Mouse (Mus musculus): ENCODE results near the gene Gm11634.
"Not testable (repeated sequence)": the region's sequence is repeated elsewhere in the genome, so short reads cannot be mapped to it uniquely, and the experiment has no call there.

Gm11634 gene

GRCm38 (mm10) chr11:101616948-101617767 lies 18.1 kb upstream of the Gm11634 start:
- no peak for DNase-seq (ENCODE audit: low read depth)

GRCm38 (mm10) chr11:101616104-101616503 lies 17.0 kb upstream of the Gm11634 start:
- DNase-seq (ENCODE audit: low read depth): no peak

DNA sequence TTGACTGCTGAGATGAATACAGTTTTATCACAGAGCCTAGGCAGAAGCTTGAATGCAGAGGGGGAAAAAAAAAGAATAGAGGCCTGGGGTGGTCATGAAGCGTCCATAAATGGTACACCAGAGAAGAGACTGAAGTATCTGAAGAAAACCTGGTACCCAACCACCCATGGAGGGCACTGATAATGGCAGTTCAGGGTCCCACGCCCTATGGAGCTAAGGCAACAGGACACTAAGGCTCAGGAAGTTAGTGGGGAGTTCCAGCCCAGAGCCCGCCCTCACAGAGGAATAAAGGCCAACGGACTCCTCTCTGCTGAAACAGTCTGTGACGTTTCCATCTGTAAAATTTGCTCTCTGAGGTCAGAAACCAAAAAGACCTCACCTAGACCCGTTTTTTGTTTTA lies 16.3 kb upstream of the Gm11634 start:
- no peak for DNase-seq (ENCODE audit: low read depth)

- DNase-seq (ENCODE audit: low read depth): no peak
These were observed 15.1 kb upstream of the Gm11634 start for GRCm38 (mm10) chr11:101614116-101614515.

DNA sequence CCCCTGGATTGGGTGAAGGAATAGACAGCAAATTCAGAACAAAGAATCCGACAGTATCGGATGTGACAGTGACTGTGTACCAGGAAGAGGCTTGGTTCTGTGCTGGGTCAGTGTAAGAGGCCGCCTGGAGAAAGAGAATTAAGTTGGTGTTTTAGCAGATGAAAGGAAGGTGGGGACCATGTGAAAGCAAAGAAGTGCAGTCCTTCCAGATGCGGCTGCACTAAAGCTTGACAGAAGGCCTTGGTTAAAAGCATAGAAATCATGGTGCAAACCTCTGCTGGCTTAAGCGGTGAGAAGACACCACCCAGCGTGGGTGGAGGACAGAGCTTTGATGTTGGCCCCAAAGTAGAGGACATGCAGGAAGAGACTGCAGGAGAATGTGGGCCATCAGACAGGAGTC lies 14.5 kb upstream of the Gm11634 start:
- DNase-seq (ENCODE audit: low read depth): no peak

- DNase-seq (ENCODE audit: low read depth): no peak
These were observed 11.4 kb upstream of the Gm11634 start for GRCm38 (mm10) chr11:101610445-101610844.

DNA sequence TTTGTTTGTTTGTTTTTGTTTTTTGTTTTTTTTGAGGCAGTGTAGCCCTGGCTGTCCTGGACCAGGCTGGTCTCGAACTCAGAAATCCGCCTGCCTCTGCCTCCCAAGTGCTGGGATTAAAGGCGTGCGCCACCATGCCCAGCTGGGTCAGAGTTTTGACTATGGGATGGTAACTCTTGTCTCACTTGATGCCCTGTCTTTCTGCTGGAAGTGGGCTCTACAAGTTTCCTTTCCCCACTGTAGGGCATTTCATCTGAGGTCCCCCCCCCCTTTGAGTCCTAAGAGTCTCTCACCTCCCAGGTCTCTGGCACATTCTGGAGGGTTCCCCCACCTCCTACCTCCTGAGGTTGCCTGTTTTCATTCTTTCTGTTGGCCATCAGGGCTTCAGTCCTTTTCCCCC lies 8.1 kb upstream of the Gm11634 start:
- not testable (repeated sequence) for DNase-seq (ENCODE audit: low read depth)

DNA sequence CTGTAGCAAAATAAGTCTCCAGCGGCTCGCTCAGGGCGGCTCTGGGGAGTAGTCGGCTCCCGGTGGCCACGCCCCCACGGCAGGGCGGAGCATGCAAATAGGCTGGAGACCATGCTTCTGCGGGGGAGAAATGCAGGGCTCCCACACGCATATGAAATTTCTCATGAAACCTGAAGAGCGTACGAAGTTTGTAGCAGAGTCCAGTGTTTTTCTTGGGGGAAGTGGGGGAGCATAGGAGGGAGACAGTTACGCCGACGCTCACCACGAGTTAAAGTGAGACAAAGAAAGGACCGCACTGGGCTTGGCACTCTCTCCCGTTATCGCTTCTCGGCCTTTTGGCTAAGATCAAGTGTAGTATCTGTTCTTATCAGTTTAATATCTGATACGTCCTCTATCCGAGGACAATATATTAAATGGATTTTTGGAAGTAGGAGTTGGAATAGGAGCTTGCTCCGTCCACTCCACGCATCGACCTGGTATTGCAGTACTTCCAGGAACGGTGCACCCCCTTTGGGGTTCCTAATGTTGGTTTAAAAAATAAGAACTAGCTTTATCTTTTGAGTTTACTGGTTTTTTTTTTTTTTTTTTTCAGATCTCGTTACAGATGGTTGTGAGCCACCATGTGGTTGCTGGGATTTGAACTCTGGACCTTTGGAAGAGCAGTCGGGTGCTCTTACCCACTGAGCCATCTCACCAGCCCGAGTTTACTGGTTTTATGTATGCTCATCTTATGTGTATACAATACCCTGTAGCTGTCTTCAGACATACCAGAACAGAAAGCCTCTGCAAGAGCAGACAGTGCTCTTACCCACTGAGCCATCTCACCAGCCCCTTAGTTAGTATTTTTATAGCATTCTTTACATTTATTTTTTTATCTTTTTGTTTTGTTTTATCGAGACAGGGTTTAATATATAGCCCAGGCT lies 5.7 kb upstream of the Gm11634 start:
- DNase-seq (ENCODE audit: low read depth): peak; percentile 93

GRCm38 (mm10) chr11:101604116-101604515 lies 5.1 kb upstream of the Gm11634 start:
- no peak for DNase-seq (ENCODE audit: low read depth)

GRCm38 (mm10) chr11:101602491-101602890 lies 3.4 kb upstream of the Gm11634 start:
- DNase-seq (ENCODE audit: low read depth): peak; percentile 77

GRCm38 (mm10) chr11:101589989-101590624 lies 8.9 kb downstream of the Gm11634 start:
- DNase-seq (ENCODE audit: low read depth): no peak

DNA sequence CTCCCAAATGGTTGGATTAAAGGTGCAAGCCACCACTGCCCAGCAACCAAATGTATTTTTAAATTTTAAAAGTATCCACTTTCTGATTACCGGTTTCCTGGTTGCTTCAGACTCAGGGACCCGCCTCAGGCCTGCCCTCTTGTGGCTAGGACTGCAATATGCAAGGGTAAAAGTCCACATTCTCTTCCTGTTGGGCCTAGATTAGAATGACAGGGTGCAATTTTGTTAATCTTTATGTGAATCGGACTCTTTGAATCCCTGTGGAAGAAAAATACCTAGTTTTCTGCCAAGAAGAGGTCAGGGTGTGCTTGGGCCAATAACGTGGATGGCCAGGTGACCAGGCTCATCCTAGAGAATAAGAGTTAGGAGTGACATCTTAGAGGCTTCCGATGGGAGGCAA lies 9.6 kb downstream of the Gm11634 start:
- DNase-seq (ENCODE audit: low read depth): peak; percentile 81

- DNase-seq (ENCODE audit: low read depth): no peak
These were observed 10.2 kb downstream of the Gm11634 start for GRCm38 (mm10) chr11:101588868-101589267.

DNA sequence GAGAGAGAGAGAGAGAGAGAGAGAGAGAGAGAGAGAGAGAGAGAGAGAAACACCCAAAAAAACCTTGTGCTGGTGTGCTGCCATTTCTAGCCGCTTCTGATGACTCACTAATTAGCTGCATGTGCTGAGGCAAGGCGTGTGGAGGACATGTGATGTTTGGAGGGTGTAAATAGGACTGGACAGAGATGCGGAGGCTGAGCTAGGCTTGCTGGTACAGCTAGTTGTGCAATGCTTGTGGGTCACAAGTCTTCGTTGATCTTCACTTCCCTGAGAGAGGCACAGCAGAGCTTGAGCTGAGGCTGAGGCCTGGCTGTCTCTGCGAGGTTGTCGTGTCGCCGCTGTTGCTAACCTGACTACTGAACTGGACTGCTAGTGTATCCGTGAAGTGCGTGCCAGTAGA lies 11.4 kb downstream of the Gm11634 start:
- peak; percentile 63 for DNase-seq (ENCODE audit: low read depth)

GRCm38 (mm10) chr11:101585805-101586204 lies 13.3 kb downstream of the Gm11634 start:
- no peak for DNase-seq (ENCODE audit: low read depth)

DNA sequence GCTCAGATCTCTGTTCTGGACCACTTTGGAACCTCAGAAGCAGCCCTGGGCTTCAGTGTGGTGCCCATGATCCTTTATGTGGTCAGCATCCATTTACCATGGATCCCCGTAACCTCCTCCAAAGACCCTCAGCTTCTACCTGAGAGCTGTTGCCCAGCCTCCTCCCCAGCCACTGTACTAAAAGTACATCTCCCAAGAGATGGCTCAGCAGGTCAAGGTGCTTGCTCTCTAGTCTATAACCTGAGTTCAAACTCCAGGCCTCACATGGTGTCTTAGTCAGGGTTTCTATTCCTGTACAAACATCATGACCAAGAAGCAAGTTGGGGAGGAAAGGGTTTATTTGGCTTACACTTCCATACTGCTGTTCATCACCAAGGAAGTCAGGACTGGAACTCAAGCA lies 14.0 kb downstream of the Gm11634 start:
- not testable (repeated sequence) for DNase-seq (ENCODE audit: low read depth)

DNA sequence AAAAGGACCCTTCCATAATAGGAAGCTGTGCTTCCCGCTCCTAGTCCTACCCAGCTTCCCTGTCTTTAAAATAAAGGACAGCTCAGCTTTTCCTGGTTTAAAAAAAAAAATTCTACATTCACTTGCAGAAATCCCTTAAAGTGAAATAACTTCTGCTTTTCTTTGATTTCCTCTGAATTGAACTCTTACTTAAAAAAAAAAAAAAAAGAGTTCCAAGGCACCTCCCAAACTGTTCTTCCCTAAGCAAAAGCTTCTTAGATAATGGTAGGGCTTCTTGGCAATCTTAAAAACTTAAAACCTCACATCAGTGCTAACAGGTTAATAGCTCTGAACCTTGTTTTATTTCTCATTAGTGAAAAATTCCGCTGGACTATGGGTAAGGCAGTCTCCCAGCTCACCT lies 15.9 kb downstream of the Gm11634 start:
- no peak for DNase-seq (ENCODE audit: low read depth)

DNA sequence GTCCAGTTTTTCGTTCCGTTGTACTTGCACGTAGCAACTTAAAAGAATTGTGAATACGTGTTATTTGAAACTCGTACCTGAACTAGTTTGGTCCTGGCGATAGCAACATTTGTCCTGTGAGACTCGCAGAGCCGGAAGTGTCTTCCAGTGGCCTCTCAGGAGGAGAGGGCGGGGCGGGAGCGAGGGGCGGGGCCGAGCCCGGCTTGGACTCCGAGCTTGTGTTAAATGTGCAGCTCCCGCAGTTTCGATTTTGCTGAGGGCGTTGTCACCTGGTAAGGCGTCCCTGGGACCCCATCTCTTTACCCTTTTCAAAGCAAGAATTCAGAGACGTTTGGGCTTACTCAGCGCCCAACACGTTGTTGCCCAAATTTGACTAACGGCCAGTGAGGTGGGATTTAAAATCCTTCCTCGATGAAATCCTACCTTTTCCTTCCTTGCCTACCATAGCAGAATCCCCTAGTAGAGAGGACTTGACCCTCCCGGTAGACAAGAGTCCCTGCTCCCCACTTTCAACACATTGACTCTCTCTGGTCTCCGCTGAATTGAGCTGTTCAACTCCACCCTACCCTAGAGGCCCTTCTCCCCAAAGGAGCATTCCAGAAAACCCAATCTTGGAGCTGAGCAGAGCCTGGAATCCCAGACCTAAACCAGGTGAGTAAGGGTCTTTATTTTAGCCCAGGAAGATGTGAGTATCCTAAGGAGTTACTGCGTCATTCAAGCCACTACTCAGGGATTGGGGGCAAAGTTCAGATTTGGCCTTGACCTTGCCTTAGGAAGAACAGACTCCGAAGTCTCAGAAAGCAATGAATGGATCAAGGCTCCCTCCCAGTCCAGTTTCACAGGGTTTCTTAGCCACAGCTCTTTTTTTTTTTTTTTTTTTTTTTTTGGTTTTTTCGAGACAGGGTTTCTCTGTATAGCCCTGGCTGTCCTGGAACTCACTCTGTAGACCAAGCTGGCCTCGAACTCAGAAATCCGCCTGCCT lies 16.7 kb downstream of the Gm11634 start, which contains the start of gene Tmem106a:
Gene Tmem106a (plus strand): TSS at position 189 of the 982 bp plus-strand sequence.
- peak; percentile 84 for DNase-seq (ENCODE audit: low read depth)

DNA sequence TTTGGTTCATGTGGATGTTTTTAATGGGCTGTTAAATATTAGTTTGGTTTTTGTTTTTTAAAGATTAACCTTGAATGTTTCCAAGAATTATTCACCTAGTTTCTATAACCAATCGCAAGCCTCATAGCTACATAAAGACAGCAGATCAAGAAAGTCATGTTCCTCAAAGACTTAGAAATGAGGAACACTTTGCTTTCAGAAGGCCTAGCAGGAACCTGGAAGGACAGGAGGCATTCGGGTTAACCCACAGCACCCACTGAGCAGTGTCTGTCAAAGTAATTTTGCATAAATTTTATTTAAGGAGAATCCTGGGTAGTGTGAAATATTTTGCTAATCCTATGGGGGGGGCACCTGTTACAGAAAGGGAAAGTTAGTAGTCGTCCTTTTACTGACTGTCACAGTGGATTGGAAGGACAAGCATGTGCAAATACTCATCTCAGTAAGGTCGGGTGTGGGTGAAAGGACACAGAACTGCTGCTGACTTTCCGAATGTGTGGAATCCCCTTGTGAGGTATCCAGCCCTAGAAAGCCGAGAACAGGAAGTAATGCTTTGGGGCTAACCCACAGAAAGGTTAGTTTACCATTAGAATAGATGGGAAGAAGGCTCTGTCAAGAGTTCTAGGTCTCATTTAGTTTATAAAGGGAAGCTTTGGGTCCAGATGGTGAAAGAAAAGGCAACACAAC lies 17.8 kb downstream of the Gm11634 start:
- no peak for DNase-seq (ENCODE audit: low read depth)

GRCm38 (mm10) chr11:101576116-101576515 lies 22.9 kb downstream of the Gm11634 start:
- DNase-seq (ENCODE audit: low read depth): no peak

DNA sequence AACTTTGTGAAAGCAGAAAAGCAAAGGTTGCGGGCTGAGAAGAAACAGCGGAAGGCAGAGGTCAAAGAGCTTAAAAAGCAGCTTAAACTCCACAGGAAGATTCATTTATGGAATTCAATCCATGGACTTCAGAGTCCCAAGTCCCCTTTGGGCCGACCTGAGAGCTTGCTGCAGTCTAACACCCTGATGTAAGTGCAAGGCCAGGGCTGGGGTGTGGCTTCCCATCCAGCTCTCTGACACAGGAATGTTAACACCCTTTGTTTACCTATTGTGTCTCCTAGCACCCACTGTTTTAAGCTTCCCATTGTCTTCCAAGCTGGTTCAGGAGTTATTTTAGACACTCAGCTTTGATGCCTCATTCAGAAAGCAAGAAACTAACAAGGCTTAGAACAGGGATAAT lies 30.6 kb downstream of the Gm11634 start:
- DNase-seq (ENCODE audit: low read depth): no peak
